Mouse (Mus musculus) stomach, embryonic 16.5 days (tissue): Measurements from ENCODE around the gene Nptx1. TPM values are rescaled to one million over a fixed set of nuclear protein-coding genes. Genes with fewer than 3 reads are reported as not detected.

ENCODE experiments used
- ATAC-seq: fragments of 200-750 bp; cut with Nextera tagmentation; 2 replicates; pipeline ENCODE4 v1.8.0; 2017; ENCODE audit warnings: moderate number of reproducible peaks, moderate TSS enrichment; ENCODE audit not compliant: insufficient read depth, low FRiP score
- H3K27ac ChIP-seq: fragments of 300-500 bp; sonication (generic); 2 replicates; pipeline ENCODE4 v1.5.1; 2014; ENCODE audit warnings: low read length
- H3K27me3 ChIP-seq: fragments of 300-500 bp; sonication (generic); 2 replicates; pipeline ENCODE4 v1.6.1; 2014; ENCODE audit warnings: low read length, control low read depth, mixed read lengths; ENCODE audit not compliant: control insufficient read depth, insufficient read depth
- H3K36me3 ChIP-seq: fragments of 300-500 bp; sonication (generic); 2 replicates; pipeline ENCODE4 v1.6.1; 2014; ENCODE audit warnings: low read length; ENCODE audit not compliant: control insufficient read depth, insufficient read depth
- H3K4me1 ChIP-seq: fragments of 300-500 bp; sonication (generic); 2 replicates; pipeline ENCODE4 v1.6.1; 2014; ENCODE audit warnings: low read length, control low read depth, mixed read lengths; ENCODE audit not compliant: control insufficient read depth, insufficient read depth
- H3K4me2 ChIP-seq: fragments of 300-500 bp; sonication (generic); 2 replicates; pipeline ENCODE4 v1.6.1; 2014; ENCODE audit warnings: low read depth, low read length, mixed read lengths
- H3K4me3 ChIP-seq: fragments of 300-500 bp; sonication (generic); replicated peaks from 2 replicates; pipeline ENCODE4 v1.5.1; 2014; ENCODE audit warnings: mild to moderate bottlenecking, low read length
- H3K9ac ChIP-seq: fragments of 300-500 bp; sonication (generic); 2 replicates; pipeline ENCODE4 v1.6.1; 2014; ENCODE audit warnings: low read length
- H3K9me3 ChIP-seq: fragments of 300-500 bp; sonication (generic); replicated peaks from 2 replicates; pipeline ENCODE4 v1.6.1; 2016; ENCODE audit warnings: low read length, control low read depth; ENCODE audit not compliant: control insufficient read depth
- WGBS: fragments of 180-500 bp; shearing (Covaris S2); extraction: QIAGEN DNeasy Blood & Tissue Kit; methylation state at CpG from one replicate; pipeline ENCODE4 v1.1.7; 2014; 5-methylcytosine and 5-hydroxymethylcytosine counted together
- polyA plus RNA-seq: library from polyadenylated mRNA; unstranded; fragments of >200 nt; fragmentation: Nextera tagmentation; extraction: Ambion mirVana; gene quantifications from 2 replicates; pipeline ENCODE4 v1.2.1, GENCODE M21; 2015

Nptx1 gene
- polyA plus RNA-seq, 1 experiment from 2014 or later = 0.32 TPM

DNA sequence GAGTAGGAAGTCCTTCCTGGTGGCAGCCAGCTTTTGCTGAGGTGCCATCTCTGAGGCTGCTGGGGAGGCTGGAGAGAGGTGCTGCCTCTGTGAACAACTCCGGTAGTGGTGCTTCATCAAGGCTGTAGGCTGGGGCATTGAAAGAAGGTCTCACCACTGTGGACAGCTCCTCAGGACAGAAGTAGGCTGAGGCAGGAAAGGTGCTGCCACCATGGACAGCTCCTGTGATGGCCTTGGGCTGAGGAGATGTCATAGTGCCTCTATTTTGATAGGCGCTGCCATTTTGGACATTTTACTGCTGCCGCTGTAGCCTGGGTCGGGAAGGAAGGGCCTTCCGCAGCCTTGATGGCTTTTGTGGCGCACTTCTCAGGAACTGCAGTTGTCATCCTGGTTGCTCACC lies 54.7 kb downstream of the Nptx1 start:
- ATAC-seq = no peak
- Histone ChIP-seq H3K4me1 (peaks cover 8% of the 10 kb centered on the region; the same call in 1 of the 2 replicates), H3K4me2 (peak overlapping the region; percentile 76; the same call in 1 of the 2 replicates), H3K27me3 (no peaks in the 10 kb centered on the region), H3K36me3 (no peaks in the 10 kb centered on the region), H3K9me3 (no peaks in the 10 kb centered on the region), H3K27ac (no peak overlapping the region), H3K4me3 (no peak overlapping the region), H3K9ac (no peak overlapping the region)
- 92% methylated on average over 6 of the region's 6 CpGs for WGBS

DNA sequence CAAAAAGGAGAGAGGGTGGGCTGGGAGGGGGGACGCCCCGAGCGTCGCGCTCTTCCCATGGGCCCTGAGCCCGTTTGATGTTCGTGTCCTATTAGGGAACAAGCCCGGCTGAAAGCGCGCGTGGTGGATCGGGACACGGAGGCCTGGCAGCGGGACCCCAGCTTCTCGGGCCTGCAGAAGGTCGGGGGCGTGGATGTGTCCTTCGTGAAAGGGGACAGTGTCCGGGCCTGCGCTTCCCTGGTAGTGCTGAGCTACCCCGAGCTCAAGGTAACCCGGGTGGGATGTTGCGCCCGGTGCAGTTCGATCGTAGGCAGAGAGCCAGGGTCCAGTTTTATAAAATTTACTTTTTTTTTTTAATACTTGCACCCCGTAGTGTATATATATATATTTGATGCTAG lies 55.9 kb downstream of the Nptx1 start:
- H3K36me3 ChIP-seq = no peaks in the 10 kb centered on the region
- H3K4me2 ChIP-seq = peak overlapping the region; percentile 76
- ATAC-seq = peak; percentile 19; the same call in 1 of the 2 replicates
- peak overlapping the region; percentile 68 for H3K4me3 ChIP-seq
- peak overlapping the region; percentile 86 for H3K27ac ChIP-seq
- 6% methylated on average over 27 of the region's 27 CpGs for WGBS
- no peaks in the 10 kb centered on the region for H3K27me3 ChIP-seq
- H3K9ac ChIP-seq = peak overlapping the region; percentile 85
- no peaks in the 10 kb centered on the region for H3K9me3 ChIP-seq
- peaks cover 8% of the 10 kb centered on the region; the same call in 1 of the 2 replicates for H3K4me1 ChIP-seq

DNA sequence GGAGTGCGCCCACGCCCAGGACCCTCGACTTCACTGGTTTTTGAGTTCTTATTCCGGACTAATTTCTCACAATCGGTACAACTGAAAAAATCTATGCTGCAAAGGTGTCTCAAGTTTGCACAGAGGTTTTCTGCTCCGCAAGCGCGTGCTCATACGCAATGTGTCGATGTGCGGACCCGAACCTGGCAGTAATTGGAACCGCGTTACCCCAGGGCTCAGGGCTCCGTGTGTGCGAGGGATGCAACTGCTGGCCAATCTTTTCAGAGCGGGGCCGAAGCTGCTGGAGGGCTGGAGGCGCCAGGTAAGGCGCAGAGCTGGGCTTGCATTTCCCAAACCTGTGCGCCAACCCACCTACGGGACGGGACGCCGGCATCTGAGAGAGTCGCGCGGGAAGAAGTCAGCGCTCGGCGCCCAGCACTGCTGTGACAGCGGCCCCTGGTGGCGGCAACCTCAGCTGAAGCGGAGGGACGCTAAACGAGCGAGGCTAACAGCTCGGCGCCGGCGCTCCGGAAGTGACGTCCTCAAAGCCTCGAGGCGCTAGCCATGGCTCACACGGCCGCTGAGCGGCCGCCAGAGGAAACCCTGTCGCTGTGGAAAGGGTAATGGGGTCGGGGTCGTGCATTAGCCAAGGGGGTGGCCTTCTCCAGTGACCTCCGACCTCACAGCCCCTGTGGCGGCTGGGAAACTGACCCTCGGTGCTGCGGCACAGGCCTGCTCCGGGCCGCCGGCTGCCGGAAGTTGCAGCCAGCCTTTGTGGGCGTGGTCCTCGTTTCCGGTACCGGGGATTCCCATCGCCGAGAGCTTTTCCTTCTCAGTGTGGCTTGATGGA lies 56.5 kb downstream of the Nptx1 start, which contains the start of gene Endov:
Gene Endov (plus strand): TSS at position 487 of the 829 bp plus-strand sequence.
- peaks cover 8% of the 10 kb centered on the region; the same call in 1 of the 2 replicates for H3K4me1 ChIP-seq
- H3K4me3 ChIP-seq = peak within 1 kb of the TSS; percentile 68
- no peaks in the 10 kb centered on the region for H3K9me3 ChIP-seq
- no peaks in the 10 kb centered on the region for H3K36me3 ChIP-seq
- 1% methylated on average over 66 of the region's 66 CpGs for WGBS
- peak within 1 kb of the TSS; percentile 76 for H3K4me2 ChIP-seq
- peak within 1 kb of the TSS; percentile 85 for H3K9ac ChIP-seq
- H3K27me3 ChIP-seq = no peaks in the 10 kb centered on the region
- H3K27ac ChIP-seq = peak within 1 kb of the TSS; percentile 86
- ATAC-seq = peak; percentile 95

Other genes with a start within 250 kb of the Nptx1 start
- gene Eif4a3, start 247.7 kb downstream of the Nptx1 start, polyA plus RNA-seq = 272 and 284 TPM in 2 replicates
- 3.2 and 5.1 TPM in 2 replicates for gene Card14, start 240.0 kb downstream of the Nptx1 start, polyA plus RNA-seq
- 6.7 and 7.5 TPM in 2 replicates for gene Sgsh, start 192.2 kb downstream of the Nptx1 start, polyA plus RNA-seq
- gene Slc26a11, start 192.2 kb downstream of the Nptx1 start, polyA plus RNA-seq = 9.9 and 10.5 TPM in 2 replicates
- gene Rnf213, start 154.7 kb downstream of the Nptx1 start, polyA plus RNA-seq = 6.6 and 7.3 TPM in 2 replicates
- gene Endov, start 56.4 kb downstream of the Nptx1 start, polyA plus RNA-seq = 14.0 and 14.8 TPM in 2 replicates
- 5.7 and 6.1 TPM in 2 replicates for gene Rptor, start 55.2 kb upstream of the Nptx1 start, polyA plus RNA-seq